Mouse (Mus musculus) lung, postnatal 36 days (tissue): Measurements from ENCODE around the gene Pik3cb.

ENCODE experiments used
- DNase-seq: peaks from one replicate; pipeline ENCODE4 v3.0.0; 2022; ENCODE audit warnings: mixed read lengths

Gene Pik3cb

DNA sequence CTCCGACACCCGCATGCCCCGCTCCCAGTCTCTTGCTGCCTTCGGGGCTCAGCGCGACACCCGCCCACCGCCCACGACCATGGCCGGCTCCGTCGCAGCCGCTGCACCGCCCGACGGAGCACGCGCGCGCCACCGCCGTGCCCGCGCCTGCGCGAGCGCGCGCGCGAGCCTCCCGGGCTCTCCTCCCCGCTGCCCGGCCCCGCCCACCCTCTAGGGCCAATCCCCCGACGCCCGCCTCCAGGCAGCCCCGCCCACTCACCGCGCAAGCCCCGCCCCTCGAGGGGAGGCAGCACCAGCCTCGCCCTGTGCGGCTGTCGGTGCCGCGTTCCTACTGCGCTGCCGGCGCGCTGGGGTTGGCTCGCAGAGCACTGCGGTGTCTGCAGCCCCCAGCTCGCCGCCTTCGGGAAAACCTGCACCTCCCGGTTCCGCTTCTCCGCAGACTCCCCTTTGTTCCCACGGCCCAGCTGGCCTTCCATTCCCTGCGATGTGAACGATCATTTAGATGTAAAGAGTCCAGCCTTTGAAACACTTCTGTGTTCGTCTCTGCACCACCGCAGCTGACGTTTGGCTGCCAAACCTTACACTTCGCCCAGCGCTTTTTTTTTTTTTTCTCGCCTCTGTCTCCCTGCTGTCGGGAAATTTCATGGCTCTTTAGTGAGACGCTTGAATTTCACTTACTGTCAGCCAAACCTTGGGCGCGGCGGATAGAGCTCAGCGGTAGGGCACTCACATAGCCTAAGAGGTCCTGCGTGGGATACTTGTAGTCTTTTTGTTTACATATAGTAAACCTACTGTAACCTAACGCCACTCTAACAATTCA is at the start of gene Pik3cb:
Gene Pik3cb, minus strand, starts transcription at position 559 of the 820 bp plus-strand sequence.
- peak; percentile 97 for DNase-seq

DNA sequence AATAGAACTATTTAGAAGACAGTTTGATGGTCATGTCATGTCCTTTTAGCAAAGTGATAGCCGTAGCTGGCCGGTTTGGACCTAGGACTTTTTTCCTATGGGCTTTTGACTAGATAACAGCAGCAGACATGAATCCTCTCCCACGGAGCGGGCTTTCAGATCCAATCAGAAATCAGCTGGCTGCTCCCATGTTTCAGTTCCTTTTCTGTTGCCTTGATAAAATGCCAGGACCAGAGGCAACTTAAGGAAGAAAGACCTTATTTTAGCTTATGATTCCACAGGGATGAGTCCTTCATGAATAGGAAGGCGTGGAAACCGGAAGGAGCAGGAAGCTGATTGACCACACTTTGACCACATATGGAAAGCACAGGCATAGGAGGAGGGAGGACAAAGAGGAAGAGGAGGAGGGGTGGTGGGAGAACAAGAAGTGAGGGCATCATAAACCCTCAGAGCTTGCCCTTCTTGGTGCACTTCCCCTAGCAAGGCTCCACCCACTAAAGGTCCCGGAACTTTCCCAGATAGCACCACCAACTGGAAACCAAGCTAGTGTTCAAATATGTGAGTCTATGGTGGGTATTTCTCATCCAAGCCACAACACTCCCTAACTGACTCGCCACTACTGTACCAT is 42.7 kb upstream of the Pik3cb start:
- peak; percentile 48 for DNase-seq

DNA sequence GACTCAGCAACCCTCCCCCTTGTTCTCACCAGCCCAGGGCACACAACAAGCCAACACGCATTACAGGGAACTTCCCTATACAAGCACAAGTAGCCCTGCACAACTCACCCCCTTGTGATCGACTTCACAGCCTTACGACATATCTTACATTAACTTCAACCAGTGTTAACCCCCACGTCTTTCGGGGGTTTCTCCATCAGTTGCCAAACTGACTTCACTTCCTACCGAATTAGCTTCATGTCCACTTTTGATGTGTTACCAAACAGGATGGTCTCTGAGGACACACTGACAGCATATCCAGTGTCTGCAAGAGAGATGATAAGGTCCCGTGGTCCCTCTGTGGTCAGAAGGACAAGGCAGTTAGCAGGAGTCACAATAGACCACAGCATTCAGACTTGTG is 41.7 kb upstream of the Pik3cb start:
- peak; percentile 70 for DNase-seq

DNA sequence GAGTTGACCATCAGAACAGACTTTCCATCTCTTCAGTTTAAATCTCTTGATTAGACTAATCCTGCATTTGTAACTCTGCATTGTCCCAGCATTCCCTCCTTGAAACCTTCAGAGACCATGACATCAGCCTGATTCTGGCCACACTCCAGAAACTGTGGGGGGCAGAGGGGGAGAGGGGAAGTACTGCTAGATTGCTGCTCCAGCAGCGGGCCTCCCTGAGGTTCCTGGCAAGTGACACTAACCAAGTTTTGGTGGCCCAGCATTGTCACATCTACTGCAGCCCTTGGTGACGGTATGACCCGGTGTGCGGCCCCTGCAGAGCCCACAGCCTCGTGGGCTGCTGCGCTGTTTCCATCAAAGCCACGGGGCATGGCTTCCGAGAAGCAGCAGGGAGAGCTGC is 39.9 kb upstream of the Pik3cb start:
- DNase-seq = no peak

DNA sequence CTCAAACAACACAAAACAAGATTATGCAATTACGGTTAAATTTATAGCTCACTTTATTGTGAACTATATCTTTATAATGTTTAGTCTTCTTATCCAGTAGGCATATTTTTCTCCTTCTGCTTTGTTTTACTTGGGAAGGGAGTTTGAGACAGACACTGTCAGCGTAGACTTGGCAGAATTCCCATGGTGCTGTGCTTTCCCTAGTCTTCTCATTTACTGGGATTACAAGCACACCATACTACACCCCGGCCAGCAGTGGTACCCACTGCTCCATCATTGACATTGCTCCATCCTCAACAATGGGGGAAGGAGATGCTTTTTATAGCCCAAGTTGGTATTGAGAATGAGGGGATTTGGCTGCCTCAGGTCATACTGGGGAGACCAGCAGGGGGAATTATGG is 38.3 kb upstream of the Pik3cb start:
- DNase-seq = no peak

DNA sequence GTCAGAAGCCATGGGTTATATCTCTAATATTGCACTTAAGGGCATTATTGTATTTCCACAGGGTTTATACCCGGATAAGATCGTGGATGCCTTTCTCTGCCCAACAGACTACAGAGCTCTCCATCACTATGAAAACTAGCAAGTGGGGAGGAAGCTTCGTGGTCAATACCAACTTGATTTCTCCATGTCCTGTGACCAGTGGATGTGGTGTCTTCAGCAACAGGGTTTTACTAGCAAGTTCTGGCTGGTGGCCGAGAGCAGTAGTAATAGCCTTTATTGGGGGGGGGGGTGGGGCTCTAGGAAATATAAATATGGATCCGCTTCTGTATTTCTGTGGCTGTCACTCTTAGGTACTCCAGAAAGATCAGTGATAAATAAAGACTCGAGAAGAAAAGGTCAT is 35.4 kb upstream of the Pik3cb start:
- DNase-seq = no peak

DNA sequence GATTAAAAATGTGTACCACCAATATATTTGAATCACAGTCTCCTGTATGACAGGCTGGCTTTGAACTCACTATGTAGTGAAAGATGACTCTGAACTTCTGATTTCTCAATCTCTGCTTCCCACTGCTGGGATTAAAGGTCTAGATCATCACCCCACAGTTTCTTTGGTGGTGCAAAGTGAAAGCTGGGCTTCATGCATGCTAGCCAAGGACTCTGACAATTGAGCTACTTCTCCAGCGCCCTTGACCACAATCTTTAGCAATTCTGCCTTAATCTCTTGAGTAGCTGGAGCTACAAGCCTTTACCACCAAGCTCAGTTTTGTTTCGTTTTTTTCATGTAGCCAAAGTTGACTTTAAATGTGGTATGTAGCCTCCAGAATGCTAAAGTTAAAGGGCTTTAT is 32.4 kb upstream of the Pik3cb start:
- DNase-seq = no peak

DNA sequence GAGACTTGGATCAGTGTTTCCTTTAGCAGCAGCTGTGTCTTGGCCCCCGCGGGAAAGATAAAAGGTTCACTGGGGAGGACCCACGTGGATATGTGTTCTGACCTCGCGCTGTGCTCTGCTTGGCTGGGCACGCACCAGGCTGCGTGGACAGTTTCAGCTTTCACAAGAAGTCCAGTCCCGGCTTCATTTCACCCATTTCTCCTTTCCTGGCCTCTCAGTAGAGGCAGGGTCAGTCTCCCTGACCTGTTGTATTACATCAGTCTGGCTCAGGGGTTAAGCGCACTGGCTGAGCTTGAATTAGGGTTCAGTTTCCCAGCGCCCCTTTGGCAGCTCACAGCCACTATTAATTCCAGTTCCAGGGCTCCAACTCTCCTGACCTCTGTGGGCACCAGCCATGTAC is 30.8 kb upstream of the Pik3cb start:
- DNase-seq = no peak

DNA sequence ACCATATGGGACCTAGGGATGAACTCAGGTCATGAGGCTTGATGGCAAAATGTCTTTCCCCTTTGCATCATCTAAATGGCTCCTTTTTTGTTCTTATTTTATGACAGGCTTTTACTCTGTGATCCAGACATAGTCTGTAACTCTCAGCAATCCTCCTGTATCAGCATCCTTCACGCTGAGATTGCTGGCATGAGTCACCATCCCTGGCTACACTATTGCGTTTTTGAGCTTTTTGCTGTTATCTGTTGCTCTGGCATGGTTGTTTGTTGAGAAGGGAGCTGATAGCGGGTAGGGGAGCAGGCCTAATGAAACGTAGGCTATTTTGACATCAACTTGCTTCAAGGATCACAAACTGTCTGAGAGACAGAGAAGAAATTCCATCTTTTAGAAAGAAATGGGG is 28.6 kb upstream of the Pik3cb start:
- DNase-seq = no peak

DNA sequence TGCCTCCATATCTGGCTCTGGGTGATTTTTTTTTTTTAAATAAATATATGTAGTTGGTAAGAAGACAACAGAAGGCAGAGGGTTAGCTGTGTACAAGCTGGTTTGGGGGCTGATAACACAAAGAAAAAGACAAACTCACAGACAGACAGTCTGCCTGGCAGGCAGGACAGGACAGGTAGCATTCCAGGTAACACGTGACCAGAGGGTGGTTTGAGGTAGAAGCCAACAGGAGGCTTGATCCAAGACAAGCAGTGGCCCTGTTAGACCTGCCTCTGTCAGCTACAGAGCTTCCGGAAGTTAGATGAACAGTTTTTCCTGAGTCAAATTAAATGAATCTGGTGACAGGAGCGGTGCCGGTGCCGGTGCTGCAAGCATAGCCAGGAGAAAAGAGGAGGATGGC is 26.5 kb upstream of the Pik3cb start:
- DNase-seq = peak; percentile 38

DNA sequence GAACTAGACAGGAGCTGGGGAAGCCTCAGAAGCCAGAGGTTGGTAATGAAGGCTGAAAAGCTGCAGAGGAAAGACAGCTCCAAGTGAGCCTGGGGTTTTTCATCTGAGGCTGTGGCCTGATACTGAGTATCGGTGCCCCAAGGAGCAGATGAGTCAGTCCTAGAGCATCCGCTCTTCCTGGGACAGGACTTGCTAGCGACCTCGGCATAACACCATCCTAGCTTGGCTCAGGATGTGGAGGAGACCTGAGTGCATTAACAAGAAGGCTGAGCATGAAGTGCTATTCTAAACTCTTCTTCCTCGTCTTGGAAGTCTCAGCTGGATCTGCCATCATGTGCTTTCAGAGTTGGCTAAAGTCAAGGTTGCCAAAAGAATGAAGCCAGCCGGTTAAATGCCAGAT is 25.5 kb upstream of the Pik3cb start:
- DNase-seq = no peak

DNA sequence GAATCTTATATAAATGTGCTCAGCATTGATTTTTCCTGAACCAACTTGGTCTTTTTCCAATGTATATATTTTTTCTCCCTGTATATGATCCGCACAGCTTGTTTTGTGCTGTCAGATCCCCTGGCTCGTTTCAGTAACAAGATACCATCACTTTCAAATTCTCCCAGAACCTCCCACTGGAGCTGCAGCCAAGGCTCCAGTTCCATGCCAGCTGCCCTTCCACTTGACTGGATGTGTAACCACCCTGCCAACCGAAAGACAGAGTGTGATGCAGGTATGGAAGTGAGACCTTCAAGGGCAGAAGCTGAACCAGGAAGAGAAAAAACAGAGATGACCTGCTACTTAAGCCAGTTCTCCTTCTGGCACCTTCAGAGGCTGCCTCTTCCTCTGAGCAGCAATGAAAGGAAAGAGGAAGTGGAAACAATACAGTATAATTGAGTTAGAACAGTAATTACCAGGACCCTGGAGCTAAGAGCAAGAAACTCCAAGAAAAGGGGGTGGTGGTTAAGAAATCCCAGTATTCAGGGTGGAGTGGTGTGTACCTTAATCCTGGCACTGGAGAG is 24.3 kb upstream of the Pik3cb start:
- peak; percentile 46 for DNase-seq

DNA sequence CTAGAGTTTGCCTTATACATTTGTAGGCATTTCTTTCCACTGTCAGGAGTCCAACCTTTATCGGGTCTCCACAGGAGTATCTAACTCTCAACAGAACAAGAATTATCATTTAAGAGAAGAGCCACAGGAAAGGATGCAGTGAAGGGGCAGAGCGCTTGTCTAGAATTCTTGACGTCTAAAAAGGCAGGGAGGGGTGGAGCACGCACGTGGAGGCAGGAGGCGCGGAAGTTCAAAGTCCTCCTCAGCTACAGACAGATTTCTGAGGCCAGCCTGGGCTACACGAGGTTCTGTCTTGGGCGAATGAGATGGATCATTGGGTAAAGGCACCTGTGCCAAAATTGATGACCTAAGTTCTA is 23.7 kb upstream of the Pik3cb start:
- no peak for DNase-seq

DNA sequence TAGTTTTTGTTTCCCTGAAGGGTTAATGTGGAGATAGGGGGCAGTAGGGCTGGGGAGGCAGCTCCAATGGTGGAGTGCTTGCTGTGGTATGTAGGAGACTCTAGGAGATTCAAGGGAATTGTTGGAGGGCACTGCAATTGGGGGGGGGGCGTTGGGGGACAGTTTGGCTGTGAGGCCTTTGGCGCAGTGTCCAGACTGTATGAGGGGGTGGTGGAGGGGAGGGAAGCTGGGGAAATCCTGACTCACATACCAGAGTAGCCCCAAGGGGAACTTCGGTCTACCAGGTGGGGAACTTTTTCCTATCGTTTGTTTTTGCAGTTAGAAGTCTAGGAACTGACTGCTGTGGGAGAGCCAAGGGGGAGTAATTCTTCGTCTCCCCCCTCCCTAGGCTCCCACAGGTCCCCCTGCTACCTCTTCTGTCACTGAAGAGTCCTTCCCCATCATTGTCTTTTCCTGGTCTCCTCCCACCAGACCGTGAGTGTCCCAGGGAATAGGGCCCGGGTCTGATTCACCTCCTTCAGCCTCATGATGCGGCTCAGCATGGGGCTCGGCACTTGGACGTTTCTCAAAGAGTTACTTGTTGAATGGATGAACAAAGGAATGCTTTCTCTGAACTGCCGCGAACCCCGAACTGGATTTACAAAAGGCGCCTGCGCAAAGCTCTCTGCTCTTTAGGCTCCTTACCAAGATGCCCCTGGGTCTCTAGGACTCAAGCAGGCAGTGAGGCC is 23.2 kb upstream of the Pik3cb start:
- DNase-seq = no peak

DNA sequence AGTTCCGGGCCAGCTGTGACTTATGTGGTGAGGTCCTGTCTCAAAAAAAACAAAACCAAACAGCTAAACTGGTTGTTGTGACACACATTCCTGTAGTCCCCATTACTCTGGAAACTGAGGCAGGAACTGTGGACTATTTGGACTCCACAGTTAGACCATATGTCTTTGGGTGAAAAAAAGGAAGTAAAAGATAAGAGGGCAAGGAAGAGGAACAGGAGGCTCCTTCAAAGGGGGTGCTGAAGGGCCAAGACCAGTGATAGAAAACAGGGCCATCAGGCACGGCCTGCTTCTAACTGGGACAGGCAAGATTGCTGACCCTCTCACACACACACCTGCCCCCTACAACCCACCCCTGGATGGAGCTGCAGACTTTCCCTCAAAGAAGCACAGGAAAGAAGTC is 22.4 kb upstream of the Pik3cb start:
- no peak for DNase-seq

DNA sequence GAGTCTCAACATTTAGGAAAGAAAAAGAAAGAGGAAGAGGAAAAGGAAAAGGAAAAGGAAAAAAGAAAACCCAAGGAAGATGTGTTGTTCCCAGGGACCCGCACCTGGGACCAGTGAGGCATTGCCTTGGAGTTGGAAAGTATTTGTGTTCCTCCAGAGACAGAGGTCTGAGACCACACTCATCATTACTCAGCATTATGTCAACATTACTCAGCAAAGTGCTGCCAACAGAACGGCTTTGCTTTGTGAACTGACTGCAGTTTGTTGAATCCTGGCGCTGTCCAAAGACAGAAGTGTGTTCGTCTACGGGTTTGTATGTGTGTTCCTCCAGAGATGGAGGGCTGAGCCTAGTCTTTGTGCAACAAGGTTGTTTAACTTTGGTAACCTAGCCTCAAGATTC is 20.4 kb upstream of the Pik3cb start:
- no peak for DNase-seq

DNA sequence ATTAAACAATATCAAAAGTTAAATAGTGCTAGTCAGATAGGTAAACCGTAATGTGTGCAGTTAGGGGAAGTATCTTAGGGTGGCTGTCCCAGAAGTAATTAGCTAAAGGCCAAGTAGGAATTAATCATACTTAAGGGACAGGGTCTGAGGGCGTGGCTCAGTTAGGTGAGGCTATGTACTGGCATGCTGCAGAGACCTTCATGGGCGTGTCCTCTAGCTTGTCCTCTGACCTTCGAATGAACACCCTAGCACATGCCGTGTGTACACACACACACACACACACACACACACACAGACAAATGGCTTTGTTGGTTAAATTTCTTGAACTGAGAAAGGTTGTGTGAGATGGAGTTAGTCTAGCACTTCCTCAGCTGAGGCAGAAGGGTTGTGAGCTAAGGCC is 19.5 kb upstream of the Pik3cb start:
- no peak for DNase-seq

DNA sequence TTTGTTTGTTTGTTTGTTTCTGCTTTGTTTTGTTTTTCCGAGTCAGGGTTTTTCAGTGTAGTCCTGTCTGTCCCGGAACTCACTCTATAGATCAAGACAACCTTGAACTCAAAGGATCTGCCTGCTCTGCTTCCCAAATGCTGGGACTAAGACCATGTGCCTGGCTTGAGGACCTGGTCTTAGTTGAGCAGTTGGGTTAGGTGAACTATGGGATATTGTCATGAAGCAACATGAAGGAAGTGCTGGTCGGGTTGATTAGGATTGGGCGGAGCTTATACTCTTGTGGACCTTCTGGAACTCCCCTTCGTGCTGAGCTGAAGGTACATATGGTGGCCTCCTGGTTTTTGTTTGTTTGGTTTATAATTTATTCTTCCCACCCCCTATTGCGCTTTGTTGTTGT is 18.3 kb upstream of the Pik3cb start:
- no peak for DNase-seq

DNA sequence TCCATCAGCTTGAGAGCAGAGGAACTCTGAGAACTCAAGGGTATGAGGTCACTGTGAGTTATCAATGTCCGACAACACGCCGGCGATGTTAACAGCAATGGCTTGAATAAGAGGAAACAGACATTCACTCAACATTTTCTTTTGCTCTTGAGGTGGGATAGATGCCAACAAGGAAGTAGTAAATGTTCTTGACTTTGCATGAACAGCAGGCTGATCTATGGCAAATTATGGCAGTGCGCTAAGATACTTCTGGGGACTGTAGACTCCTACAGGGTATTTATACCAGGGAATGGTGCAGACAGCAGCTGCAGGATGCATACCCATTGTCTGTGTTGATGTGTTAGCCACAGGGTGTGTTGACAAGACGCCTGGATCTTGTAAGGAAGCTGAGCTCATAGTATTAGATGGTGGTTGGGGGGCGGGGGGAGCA is 17.8 kb upstream of the Pik3cb start:
- DNase-seq = peak; percentile 54

DNA sequence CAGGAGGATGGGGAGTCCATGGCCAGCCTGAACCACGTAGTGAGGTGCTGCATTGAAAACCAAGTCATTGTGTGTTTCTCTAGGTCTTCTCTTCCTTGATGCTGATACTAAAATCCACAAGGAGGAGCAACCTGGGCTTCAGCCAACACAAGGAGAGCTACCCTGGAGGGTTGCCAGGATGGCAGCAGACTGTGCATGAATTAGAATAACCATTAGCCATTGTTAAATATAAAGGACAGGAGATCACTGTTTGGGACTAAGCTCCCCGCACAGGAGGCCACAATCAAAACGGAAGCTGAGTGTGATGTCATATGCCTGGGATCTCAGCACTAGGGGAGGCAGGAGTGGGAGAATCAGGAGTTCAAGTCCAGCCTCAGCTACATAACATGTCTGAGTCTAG is 13.2 kb upstream of the Pik3cb start:
- peak; percentile 72 for DNase-seq

DNA sequence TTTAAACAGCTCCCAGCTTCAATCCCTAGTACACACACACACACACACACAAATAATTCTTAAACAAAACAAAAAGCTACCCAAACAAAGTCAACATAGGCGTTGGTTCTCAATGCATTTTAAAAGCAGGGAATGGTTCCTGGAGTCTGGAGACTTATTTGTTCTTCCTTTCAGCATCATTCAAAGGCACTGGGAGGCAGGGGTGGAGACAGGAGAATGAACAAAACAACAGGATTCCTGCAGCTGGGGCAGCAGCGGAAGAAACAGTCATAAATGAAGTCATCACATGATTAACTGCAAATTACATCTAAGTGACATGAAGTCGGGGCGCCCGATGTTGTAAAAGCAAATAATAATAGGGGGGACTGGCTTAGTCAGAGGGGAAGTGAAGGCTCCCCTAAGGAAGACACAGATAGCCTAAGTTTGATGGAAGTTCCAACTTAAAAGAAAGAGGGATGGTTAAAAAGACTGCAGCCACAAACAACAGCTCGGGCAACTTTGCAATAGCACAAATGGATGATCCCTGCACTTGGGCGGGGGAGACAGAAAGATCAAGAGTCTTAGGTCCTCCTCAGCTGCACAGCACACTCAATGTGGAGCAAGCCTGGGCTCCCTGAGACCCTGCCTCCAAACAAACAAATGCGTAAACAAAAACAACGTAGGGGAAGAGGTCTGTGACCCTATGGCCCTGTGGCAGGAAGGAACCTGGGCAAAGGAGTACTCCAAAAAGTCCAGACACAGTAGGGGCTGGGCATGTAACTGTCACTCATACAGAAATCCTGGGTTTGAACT is 12.5 kb upstream of the Pik3cb start:
- no peak for DNase-seq

DNA sequence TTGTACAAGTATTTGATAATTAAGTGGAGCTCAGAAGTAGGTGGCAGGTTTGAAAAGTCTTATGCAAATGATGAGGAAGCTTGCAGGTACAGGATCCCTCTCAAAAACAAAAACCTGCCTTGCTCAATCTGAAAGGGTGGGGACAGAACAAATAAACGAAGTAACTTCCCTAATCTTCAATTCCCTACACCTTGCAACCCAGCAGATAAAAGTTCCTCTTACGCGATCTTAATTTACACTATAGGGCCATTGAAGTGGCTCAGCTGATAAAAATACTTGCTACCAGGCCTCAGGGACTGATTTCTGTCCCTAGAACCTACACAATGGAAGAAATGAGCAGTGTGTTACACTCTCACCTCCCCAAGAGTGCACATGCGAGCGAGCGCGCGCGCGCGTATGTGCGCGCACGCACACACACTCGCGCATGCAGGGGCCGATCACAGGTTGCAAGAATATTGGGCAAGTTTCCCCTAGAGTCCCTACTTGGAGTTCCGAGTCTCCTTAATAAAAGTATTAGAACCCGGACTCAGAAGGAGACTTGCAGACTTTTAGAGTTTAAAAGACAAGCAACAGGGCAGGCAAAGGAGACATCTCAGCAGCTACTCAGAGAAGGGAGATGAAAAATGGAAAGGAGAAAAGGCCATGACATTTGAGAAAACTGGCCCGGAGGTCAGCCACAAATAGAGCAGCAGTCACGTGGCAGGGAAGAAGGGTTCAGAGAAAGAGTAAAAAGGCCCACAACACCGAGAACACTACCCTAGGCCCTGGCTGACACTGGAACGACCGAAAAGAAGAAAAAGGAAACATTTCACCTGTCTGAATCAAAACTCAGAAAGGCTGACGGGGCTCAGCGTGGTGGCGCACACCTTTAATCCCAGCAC is 6.7 kb upstream of the Pik3cb start:
- no peak for DNase-seq
